Mouse (Mus musculus): ENCODE measurements around the gene Eepd1.

Eepd1 gene

GRCm38 (mm10) chr9:25578674-25579596, 97.6 kb downstream of the Eepd1 start:
- DNase-seq (ENCODE audit: low read depth, low spot score) = no peak

- DNase-seq (ENCODE audit: low read depth, low spot score) = no peak
These were observed 102.3 kb downstream of the Eepd1 start for GRCm38 (mm10) chr9:25583621-25584020.

DNA sequence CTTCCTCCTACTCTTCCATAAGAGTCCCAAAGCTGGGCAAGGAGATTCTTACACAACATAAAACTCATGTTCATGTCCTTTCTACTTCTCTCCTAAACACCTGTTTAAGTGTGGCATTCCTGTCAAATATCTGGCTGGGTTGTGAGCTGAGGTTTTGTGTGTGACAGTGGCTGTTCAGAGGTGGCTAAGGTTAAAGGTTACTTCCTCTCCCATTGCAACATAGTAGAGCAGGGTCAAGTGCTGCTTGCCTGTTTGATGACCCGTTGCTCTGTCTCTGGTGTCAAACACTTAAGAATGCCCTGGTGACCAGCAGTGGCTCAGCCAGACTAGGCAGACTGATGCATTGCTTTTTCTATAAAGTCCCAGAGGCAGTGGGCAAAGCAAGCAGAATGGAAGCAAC, 104.3 kb downstream of the Eepd1 start:
- DNase-seq (ENCODE audit: low read depth, low spot score) = no peak

DNA sequence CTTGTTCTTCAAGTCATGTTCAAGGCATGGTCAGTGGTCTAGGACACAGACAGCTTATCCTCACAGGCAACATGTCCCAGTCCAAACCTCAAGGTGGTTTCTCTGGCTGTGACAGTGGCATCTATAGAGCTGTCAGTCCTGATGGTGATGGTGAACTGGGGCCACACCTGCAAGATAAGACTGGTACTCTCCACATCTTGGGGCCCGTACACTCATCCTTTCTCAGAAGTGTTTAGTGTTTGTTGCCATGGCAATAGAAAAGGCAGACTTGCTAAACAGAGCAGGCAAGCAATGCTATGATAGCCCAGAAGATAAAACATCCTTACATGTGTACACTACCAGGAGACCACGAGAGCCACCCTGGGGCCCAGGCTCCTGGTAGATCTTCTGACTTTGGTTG, 107.2 kb downstream of the Eepd1 start:
- DNase-seq (ENCODE audit: low read depth, low spot score) = peak; percentile 54

DNA sequence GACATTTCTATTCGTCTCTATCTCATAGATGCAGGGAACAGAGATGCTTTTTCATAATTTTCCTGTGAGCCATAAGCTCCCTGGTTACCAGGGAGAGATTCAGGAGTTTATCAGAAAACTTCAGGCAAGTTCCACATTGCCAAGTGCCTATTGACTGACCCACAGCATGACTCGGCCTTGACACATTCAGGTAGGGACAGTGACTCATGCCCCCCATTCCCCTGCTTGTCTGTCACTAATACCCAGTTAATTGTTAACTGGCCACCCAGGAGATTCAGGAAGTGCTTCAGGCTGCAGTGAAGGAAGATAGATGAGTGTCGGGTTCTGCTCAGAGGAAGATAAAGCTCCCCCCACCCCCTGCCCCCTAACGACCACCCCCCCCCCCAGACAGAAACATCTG, 109.4 kb downstream of the Eepd1 start:
- no peak for DNase-seq (ENCODE audit: low read depth, low spot score)

DNA sequence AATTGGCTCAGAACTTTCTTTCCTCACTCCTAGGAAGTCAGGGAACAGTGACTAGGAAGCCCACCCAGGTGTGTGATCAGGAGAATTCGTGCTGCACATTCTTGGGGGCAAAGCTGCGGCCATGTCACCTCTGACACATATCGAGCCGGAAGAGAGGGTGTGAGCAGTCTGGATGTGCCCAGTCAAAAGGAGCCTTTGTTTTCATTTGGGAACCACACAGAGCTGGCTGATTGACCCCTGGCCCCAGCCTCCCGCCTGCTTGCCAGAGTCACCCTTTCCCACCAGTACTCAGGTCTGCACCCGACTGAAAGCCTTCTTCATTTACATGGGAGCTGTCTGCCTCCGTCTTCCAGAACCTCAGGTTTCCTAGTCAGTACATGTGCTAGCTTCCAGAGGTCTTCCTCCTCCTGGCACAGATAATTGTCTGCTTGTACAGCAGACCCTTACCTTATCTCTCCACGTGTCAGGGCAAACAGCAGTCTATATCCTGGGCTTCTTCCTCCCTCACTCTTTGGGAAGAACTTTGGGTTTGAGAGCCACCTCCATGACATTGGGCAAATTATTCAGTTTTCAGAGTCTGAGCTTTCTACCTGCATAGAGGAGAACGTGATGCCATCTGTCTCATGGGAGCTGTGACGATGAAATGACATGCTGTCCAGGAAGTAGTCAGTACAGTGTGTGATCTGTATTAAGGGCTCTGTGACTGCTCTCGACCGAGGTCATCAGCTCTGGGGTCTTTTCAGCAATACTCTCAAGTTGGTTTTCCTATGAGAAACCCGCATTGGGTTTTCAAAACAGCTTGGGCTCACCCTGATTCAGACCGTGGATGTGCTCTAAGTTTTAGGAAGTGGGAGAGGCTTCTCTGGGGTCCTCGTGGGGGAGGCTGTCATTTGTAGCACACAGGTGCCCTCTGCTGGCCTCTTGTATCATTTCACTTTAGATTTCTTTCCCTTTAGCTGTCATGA, 110.3 kb downstream of the Eepd1 start:
- DNase-seq (ENCODE audit: low read depth, low spot score) = peak; percentile 81

DNA sequence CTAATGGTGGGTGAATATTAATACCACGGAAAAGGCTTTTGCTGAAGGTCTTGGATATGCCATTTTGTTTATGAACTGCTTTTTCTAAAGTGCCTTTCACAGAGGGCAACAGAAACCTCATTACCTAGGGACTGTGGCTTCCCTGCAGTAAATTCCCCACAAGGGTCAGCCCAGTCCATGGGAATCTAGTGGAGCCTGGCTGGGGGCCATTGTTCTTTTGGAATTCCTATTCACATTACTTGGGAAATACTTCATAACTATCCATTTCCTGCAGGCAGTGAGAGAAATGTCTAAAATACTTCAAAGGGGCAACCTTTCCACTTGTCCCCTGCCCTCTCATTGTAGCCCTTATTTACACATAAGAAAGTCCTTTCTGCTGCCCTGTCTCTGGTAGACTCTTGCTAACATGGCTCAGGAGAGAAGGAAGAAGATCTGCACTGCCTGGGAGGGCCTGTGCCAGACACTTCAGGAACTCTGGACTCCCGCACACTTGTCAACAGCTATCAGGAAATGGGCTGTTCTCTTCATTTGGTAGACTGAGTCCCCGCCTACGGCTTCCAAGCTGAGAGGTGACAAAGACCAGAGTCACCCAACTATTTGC, 111.1 kb downstream of the Eepd1 start:
- no peak for DNase-seq (ENCODE audit: low read depth, low spot score)

DNA sequence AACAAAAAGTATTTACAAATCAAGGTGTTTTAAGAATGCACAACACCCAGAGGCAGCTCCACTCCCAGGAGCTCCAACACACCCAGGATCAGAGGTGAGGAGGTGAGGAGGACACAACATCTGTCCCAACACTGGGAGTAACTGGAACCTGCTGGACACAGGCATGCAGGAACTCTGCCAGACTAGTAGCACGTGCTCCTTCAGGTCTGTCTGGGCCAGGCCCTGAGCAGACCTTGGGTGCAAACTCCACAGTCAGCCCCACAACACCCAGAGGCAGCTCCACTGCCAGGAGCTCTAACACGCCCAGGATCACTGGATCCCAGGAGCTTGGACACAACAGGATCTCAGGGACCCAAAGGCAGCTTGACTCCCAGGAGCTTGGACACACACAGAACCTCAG, 143.4 kb downstream of the Eepd1 start:
- no peak for DNase-seq (ENCODE audit: low read depth, low spot score)

DNA sequence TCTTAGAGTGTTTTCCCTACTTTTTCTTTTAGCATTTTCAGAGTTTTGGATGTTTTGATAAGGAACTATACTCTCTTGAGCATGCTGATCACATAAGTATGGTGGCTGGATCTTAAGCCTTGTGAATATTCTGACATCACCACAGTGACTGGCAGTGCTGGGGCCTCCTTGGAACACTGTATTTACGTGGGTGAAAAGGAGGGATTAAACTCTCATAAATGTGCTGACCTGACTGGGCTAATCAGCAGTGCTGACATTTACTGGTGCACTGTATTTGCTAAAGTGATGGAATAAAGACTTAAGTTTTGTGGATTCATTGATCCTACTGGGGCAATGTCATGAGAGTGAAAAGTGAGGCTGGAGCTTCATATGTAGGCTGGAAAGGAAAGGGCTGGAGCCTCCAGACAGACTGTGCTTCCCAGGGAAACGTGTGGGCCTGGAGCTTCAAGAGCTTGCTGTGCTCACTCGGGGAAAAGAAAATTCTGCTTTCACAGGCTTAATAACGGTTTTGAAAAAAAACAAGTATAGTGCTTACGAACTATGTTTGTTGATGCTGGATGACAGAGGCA, 148.3 kb downstream of the Eepd1 start:
- DNase-seq (ENCODE audit: low read depth, low spot score) = no peak

All from CD4-positive, CD25-positive, alpha-beta regulatory T cell, adult 2 months (primary cell).